Mouse (Mus musculus): ENCODE measurements around the gene Dand5. TPM values are rescaled to one million over a fixed set of nuclear protein-coding genes. Genes with fewer than 3 reads are reported as not detected.
A peak's percentile ranks its signal among the peaks of the same experiment; 100 is the strongest.

The Dand5 gene
- 1 to 10 TPM; 8.3 to 9.9 TPM for total RNA-seq (2021)
- long read RNA-seq, experiment 1, partial matches to known transcripts, result 0 of 22 reads
- long read RNA-seq, experiment 1, other reads (novel, unspliced or antisense), result 22 of 22 reads
- long read RNA-seq, experiment 2, partial matches to known transcripts, result 0 of 8 reads
- long read RNA-seq, experiment 2, other reads (novel, unspliced or antisense), result 8 of 8 reads

GRCm38 (mm10) chr8:84822723-84823122, at the start of gene Dand5:
Dand5 (minus strand) TSS chr8:84822823.
- intact Hi-C loops (cut with DNase I), result loop anchor here (10.0 kb wide), 1 partner anchor 468 kb away; no protein-coding TSS in a partner anchor
- DNase-seq, result no peak

GRCm38 (mm10) chr8:84871376-84872308, 49.0 kb upstream of the Dand5 start, which contains the start of gene Syce2:
Syce2 (plus strand) TSS chr8:84872111.
- peak; percentile 58 to 71 for DNase-seq
- intact Hi-C loops (cut with DNase I), result no loop called here

- intact Hi-C loops (cut with DNase I), result no loop called here
- peak; percentile 88 to 92 for DNase-seq
Measured at GRCm38 (mm10) chr8:84856864-84857441, 34.3 kb upstream of the Dand5 start, which contains the start of gene Farsa. Farsa (plus strand) TSS chr8:84856989.

GRCm38 (mm10) chr8:84856434-84856833, 33.8 kb upstream of the Dand5 start:
- intact Hi-C loops (cut with DNase I), result no loop called here
- no peak for DNase-seq

GRCm38 (mm10) chr8:84847684-84848435, 25.2 kb upstream of the Dand5 start:
- intact Hi-C loops (cut with DNase I), result loop anchor here (5.0 kb wide), 1 partner anchor 54 kb away; the partner anchor contains the start of gene Klf1
- no peak for DNase-seq

GRCm38 (mm10) chr8:84846722-84847572, 24.3 kb upstream of the Dand5 start, which contains the start of gene Calr:
Calr (minus strand) TSS chr8:84846934.
- peak; percentile 97 to 99 for DNase-seq
- intact Hi-C loops (cut with DNase I), result loop anchor here (5.0 kb wide), 1 partner anchor 55 kb away; the partner anchor contains the start of gene Klf1

- DNase-seq, result no peak
- intact Hi-C loops (cut with DNase I), result loop anchor here (5.0 kb wide), 1 partner anchor 56 kb away; the partner anchor contains the start of gene Klf1
Measured at GRCm38 (mm10) chr8:84846094-84846721, 23.6 kb upstream of the Dand5 start.

- intact Hi-C loops (cut with DNase I), result loop anchor here (5.0 kb wide), 1 partner anchor 57 kb away; the partner anchor contains the start of gene Klf1
- DNase-seq, result no peak
Measured at GRCm38 (mm10) chr8:84845355-84846093, 22.9 kb upstream of the Dand5 start.

GRCm38 (mm10) chr8:84844397-84845070, 21.9 kb upstream of the Dand5 start:
- no peak for DNase-seq
- intact Hi-C loops (cut with DNase I), result loop anchor here (5.0 kb wide), 1 partner anchor 58 kb away; the partner anchor contains the start of gene Klf1

- DNase-seq, result no peak
- intact Hi-C loops (cut with DNase I), result no loop called here
Measured at GRCm38 (mm10) chr8:84841514-84841913, 18.9 kb upstream of the Dand5 start.

- DNase-seq, result peak; percentile 80 to 83
- intact Hi-C loops (cut with DNase I), result no loop called here
Measured at GRCm38 (mm10) chr8:84840248-84840999, 17.8 kb upstream of the Dand5 start, which contains the start of gene Rad23a. Rad23a (minus strand) TSS chr8:84840665.

GRCm38 (mm10) chr8:84839875-84840247, 17.2 kb upstream of the Dand5 start:
- intact Hi-C loops (cut with DNase I), result no loop called here
- DNase-seq, result no peak

GRCm38 (mm10) chr8:84839411-84839810, 16.8 kb upstream of the Dand5 start:
- intact Hi-C loops (cut with DNase I), result no loop called here
- DNase-seq, result no peak

- no peak for DNase-seq
Measured at GRCm38 (mm10) chr8:84838513-84838912, 15.9 kb upstream of the Dand5 start.

GRCm38 (mm10) chr8:84837912-84838470, 15.4 kb upstream of the Dand5 start:
- intact Hi-C loops (cut with DNase I), result no loop called here
- DNase-seq, result no peak

More at GRCm38 (mm10) chr8:84838513-84838912, 15.9 kb upstream of the Dand5 start:
- intact Hi-C loops (cut with DNase I), result no loop called here
